Mouse (Mus musculus) lung, postnatal 14 days (tissue): Measurements from ENCODE around the gene Mrtfb.
A peak's percentile ranks its signal among the peaks of the same experiment; 100 is the strongest.
"Not testable (repeated sequence)": the region's sequence is repeated elsewhere in the genome, so short reads cannot be mapped to it uniquely, and the experiment has no call there.

Experiments
- DNase-seq: peaks from one replicate; pipeline ENCODE4 v3.0.0; 2021

Gene Mrtfb

DNA sequence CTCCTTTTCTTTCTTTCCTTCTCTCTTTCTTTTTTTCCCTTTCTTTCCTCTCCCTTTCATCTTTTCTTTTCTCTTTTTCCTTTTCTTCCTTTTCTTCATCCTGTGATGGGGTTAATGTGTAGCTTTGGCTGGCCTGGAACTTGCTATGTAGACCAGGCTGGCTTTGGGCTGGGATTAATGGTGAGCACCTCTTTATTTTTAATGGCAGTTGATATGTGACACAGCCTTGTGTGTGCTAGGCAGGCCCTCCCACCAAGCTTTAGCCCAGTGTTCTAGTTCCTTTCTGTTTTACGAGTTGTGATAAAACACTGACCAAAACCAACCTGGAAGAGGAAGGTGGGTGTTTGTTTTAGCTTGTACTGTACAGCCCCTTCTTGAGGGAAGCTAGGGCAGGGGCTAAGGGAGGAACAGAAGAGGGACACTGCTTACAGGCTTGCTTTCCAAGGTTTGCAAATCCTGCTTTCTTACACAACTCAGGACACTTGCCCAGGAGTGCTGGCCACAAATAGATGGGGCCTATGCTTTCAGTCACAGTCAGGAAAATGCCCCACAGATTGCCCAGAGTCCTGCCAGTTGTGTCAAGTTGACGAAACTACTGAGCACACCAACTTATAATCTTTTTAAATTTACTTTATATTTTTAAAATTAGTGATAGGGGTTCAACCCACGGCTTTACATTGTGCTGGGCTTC is 20.6 kb downstream of the Mrtfb start:
- DNase-seq, result no peak

DNA sequence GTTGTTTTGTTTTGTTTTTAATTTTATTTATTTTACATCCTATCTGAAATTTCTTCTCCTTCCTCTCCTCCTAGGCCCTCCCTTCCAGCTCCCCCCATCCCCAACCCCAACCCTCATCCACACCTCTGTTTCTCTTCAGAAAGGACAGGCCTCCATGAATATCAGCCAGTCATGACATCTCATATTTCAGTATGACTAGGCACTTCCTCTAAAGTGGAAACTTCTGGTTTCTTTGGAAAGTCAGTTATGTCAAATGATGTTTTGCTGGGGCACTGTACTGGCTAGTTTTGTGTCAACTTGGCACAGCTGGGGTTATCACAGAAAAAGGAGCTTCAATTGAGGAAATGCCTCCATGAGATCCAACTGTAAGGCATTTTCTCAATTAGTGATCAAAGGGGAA is 30.1 kb downstream of the Mrtfb start:
- not testable (repeated sequence) for DNase-seq

DNA sequence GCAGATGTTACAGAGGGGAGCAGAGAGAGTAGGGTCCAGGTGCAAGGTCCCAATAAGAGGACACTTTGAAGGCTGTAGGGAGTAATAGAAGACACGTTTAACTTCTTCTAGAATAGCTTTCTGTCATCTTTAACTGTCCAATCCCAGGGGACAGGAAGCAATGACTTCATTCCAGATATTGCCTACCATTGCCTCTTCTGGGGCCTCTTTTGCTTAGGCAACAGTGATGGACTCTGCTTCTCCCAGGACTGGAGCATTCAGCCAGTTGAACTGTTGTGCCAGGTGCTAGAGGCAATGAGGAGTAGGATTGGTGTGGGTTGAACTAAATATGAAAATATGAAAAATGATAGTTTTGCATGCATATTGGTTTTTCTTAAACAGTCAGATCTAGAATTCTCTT is 41.6 kb downstream of the Mrtfb start:
- no peak for DNase-seq

DNA sequence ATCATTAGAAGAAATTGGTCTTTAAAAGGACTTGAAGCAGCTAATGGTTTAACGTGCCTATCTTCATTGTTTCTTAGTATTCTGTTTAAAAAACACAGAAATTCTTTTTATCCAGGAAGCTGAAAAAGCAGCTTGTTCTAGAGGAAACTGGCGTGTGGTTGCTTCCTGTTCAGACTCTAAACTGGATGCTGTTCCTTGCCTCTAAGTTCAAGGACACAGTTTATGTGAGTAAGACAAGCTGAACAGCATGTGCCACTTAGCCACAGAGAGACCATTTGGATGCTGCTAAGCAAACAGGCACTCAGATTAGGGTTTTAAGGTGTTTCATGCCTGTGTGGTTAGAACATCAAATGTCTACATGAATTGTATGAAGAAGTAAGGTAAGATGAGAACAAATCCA is 42.7 kb downstream of the Mrtfb start:
- DNase-seq, result no peak

DNA sequence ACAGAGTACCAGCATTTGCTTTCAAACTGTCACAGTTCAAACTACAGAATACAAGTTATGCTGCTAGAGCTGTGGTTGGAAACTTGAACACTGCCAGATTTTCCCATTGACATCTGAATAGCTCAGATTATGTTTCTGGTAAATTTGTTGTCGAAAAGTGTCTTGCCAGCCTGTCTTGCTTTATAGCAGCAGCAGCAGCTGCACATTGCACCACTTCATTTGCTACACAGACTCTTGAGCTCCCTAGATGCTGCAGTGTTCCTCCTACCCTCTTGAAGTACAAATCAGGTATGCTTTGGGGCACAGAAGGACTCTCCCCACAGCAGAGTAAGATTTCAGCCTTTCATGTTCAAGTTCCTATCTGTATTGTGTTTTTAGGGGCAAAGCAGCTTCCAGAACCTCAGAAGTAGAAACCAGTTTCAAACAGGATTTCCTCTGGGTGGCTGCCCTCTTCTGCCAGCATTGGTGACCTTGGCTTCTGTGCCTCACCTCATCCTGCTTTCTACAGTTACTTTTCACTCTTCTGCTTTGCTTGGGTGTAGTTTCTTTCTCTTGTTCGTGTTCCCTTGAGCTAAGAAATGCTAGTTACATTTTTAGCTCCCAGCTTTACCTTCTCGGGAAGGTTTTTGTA is 49.9 kb downstream of the Mrtfb start:
- DNase-seq, result no peak

DNA sequence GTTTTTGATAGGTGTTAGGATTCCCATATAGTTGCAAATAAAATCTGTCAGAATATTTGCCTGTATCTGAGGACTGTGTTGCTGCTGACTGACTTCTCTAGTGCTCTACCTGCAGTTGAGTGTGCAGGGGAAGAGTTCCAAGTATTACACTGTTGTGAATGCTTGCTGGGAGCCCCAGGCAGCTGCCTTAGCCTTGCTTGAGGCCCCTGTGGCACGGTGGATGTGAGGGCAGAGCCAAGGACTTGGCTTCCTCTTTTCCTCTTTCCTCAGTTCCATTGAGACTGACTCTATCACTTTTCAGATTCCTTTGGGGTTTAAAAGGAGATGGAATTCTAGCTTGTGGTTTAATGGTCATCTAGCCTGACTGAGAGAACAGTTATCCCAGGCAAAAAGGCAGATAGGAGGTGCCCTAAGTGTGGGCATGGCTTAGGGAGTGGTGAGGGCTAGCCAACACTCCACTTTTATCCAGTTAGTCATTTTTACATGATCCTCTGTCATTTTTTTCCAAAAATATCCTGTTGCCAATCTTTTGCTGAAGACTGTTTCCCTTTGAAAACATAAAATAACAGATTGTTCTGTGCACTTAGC is 53.9 kb downstream of the Mrtfb start:
- no peak for DNase-seq

DNA sequence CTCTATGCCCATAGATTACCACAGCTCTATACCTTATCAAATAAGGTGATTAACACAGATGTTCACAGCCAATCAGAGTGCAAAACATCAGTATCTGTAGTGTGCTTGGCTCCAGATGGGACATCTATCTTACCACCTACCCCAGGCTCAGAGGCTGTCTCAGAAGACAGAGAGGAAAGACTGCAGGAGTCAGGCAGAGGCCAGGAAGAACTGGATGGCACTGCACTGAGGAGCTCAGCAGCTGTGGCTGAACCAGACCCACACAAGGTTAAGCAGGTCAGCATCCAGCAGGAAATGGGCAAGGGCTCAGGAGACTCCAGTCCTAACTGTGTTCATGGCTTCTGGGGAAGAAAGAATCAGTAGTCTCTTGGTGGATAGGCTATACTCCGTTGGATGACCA is 55.1 kb downstream of the Mrtfb start:
- no peak for DNase-seq

DNA sequence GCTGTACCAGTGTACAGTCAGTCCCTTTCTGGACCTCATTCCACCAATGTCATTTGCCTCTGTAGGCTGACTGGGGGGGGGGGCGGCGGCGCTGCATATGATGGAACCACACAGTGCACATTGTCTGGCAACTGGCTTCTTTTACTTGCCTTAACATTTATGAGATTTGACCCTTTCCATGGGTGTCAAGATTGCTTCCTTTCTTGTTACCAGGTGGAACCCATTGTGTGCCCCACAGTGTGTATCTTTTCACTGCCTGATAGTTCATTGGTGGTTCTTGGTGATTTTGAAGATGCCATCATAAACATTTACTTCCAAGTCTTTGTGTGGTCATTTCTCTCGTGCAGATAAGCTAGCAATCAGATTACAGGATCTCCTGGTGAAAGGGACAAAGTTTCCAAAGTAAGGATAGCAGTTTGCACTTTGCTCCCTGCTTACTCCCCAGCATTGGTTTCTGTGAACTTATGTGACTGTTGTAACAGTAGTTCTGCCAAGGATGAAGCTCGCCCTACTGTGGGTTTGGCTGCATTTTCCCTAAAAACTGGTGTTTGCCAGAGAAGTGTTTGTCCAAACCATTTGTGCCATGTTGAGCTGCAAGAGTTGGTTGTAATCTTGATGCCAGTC is 56.9 kb downstream of the Mrtfb start:
- DNase-seq, result no peak

DNA sequence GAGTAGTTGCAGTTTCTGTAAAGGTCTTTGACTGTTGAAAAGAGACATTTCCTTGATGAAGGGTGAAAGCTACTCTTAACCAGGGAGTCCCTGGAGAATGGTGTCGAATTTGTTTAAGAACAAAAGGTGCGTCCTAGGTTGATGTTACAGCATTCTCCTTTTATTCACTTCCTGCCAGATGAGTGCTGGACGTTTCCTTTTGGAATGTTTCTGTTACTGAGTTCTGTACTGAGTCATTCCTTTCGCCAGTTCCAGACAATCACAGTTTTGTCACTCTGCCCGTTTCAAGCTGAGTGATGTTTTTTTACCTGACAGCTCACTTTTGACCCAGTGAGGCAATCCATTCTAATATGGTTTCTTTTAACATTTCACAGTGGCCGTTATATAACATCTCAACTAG is 67.5 kb downstream of the Mrtfb start:
- no peak for DNase-seq

DNA sequence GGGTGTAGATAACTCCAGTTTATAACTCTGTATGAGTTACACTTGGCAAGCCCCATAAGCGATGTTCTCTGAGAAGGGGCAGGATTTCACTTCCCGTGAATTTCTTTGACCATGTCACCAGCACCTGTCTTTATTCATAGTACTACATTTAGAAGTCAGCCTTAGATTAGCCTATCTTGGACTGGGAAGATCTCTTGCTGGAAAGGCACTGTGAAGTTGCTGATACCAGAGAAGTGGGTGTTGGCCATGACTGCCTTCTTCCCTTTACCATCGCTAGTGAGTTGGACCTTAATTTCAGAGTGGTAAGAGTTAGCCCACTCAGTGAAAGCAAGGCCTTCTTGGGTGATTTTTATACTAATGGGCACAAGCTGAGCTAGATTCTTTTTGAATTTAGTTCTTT is 70.3 kb downstream of the Mrtfb start:
- no peak for DNase-seq

DNA sequence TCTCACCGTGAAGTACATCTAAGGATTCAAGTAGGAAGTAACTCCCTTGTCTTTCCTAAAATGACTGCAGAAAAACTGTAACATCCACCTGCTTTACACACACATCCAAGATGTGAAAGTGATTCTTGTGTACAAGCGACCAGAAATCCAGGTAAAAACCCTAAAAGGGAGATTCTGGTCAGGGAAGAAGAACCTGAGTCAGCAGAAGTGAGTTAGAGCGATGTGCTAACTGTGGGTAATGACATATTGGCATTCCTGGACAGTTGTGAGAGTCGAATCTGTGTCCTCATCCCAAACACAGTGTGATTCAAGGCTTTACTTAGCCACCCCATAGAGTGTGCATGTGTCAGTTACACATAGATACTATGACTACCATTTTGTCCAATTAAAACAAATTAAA is 72.4 kb downstream of the Mrtfb start:
- no peak for DNase-seq

DNA sequence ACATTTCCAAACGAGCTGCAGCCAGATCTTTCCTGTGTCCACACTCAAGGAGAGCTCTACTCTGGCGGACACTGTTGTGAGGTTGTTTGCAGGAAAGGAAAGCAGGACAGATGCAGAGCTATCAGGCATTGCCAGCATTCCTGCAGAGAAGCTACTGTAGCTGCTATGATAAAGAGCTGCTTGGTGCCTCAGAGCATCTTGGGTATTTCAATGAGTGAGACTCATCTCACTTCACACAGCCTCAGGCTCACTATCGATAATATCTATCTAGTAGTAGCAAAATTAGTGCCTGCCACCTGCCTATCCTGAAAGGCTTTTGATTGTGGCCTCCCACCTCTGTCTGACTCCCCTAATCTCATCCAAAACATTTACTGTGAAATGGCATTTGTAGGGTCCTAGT is 73.4 kb downstream of the Mrtfb start:
- DNase-seq, result no peak

DNA sequence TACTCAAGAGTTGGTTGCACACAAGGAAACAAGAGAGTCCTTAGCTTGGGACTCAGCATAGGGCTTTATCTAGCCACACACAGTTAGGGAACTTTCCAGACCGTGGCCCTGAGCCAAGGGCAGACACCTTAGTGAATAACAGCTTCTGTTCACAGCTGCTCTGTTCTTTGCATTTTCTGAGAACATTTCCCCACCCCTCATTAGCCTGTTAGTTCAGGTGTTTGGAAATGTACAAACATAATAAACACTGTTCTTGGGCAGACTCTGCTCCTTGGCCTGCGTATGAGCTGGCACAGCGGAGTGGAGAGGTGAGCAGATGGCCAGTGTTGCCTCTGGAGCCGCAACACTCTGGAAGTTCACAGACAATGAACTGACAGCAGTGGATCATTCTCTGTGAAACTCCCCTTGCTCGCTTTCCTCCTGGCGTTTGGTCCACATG is 74.0 kb downstream of the Mrtfb start:
- DNase-seq, result peak; percentile 32

DNA sequence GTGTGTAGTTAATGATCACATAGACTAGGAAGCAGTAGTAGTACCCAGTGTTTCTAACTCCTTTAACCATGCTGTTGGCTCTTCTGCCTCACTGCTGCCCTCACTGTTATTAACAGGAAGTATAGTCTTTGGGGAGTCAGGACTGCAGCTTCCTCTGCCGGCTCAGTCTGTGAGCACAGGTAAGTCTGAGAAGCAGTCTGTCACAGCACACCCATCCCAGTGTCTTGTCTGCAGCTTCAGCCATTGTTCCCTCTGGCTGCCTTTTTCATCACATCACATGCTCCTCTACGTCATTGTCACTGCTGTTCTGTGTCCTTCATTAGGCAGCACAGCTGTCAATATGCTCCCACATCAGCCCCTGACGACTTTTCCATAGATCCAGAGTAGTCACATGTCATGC is 75.6 kb downstream of the Mrtfb start:
- no peak for DNase-seq

DNA sequence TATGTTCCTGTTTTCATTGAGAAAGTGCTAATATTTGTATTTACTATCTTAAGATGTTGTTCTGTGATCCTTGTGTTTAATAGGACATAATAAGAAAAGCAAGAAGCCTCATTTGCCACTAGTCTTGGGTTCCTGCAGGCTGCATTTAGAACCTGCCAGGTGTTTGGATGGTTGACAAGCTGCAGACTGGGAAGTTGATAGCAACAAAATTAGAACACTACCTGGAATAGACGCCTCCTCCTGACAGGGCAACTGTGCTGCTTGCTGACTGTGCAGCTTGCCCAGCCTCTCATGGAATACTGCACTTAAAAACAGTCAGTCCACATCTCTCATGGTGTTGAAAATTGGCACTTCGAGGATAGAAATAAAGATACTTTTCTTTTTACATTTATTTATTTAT is 76.3 kb downstream of the Mrtfb start:
- DNase-seq, result no peak

DNA sequence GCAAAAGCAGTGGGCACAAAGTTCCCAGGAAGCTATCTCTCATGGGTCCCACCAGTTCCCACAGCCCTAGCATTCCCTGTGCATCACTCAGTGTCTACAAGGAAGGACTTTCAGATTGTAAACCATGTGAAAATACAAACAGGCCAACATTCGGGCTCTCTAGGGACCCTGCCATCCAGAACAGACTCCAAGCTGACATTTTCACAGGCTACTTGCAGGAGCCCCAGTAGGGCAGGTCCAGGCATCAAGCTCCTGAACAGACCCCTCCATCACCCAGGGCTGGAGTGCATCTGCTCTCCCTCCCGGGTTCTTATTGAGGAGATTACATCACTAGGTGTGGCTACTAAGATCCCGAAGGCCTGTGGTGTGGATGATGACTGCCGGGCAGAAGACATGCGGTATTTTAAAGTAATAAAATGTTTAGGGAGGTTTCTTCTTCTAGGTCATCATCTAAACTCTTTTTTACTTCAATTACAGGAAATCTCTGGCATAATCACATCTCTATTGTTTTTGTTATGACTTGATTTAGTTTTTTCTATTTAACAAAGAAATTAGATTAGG is 77.6 kb downstream of the Mrtfb start:
- DNase-seq, result no peak

DNA sequence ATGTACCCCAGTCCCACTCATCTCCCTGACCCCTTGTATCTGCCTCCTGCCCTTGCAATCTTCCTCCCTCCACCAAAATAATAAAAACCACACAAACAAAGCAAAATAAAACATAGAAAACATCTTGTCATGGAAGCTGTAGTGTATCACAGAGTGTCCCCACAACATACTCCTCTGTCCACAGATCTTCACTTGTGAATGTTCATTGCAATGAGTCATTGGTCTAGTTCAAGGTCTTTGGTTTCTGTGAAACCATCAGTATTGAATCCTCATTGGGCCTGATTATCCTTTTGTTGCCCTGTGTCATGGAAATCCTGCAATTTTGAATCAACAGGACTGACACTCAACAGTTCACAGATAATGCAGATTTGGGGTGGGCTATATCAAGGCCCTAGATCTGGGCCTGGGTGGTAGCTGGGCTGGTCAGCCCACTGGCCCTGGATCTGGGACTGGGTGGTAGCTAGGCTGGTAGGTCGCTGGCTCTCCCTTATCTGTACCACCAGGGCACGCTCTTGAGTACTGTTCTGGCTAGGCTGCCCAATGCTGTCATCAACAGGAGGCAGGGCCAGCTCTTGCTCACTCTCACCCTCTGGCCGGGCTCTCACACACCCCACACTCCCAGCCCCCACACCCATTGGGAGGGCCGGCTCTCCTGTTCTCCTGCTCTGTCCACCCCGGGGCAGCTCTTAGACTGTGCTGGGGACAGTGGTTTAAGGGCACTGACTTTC is 80.4 kb downstream of the Mrtfb start:
- peak; percentile 37 for DNase-seq

DNA sequence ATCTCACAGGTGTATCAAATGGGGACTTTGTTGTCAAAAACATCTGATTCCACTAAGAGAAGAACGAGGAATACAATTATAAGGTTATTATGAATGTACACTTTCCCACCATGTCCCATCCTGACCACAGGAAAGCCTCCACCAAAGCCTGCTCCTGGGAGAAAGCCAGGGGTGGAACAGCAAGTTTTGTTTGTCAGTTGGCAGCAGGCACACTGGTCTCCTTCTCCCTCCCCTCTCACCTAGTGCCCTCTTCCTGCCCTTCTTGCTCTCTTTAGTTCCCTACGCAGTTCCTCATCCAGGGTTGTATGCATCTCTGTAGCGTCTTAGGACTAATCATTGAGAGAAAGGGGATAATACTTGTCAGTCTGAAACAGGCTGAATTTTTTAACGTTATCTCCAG is 81.8 kb downstream of the Mrtfb start:
- DNase-seq, result peak; percentile 62

DNA sequence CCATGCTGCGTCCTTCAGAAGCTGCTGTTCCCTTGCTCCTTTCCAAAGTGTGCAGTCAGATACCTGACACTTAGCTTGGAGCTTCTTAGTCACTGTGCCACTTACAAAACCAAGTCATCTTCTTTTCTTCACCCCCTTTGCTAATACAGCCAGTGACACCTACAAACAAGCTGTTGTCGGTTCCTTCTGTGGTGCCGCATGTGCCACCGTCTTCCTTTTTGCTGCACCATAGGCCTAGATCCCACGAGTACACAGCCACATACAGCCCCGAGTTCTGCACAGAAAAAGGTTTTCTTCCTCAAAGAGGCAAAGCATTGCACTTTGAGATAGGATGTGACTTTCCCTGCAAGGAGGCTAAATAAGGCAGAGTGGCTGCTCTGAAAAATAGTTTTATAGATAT is 83.2 kb downstream of the Mrtfb start:
- no peak for DNase-seq

DNA sequence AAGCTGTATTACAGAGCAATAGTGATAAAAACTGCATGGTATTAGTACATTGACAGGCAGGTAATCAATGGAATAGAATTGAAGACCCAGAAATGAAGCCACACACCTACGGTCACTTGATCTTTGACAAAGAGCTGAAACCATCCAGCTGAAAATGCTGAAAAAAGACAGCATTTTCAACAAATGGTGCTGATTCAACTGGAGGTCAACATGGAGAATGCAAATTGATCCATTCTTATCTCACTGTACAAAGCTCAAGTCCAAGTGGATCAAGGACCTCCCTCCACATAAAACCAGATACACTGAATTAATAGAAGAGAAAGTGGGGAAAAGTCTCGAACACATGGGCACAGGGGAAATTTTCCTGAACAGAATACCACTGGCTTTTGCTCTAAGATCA is 89.5 kb downstream of the Mrtfb start:
- DNase-seq, result not testable (repeated sequence)

DNA sequence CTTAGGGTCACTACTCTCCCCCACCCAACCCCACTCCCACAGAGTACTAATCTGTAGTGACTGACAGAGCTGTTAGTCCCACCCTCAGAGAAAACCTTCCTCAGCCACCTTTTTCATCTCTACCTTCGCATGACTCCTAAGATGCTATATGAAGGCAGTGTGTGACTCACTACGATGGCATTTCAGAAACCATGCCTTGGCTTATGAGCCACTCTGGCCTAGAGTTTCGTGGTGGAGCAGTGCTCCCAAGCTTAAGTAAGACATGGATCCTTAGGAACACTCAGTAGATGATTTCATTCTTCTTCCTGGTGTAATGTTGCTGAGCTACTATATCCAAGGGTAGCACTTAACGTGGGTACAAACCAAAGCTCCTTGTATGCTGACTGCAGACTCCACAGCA is 94.4 kb downstream of the Mrtfb start:
- no peak for DNase-seq

DNA sequence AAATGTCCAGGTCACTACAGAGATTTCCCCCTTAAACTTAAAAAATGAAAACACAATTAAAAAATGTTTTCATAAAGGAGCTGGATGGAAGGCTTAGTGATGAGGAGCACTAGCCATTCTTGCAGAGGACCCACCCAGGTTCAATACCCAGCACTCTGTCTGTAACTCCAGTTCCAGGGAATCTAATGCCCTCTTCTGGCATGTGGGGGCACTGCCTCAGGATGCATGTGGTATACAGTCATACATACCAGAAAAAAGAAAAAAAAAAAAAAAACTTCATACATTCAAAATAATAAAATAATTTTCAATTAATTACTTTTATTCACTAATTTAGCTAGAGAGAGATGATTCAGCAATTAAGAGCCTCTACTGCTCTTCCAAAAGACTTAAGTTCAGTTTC is 95.0 kb downstream of the Mrtfb start:
- DNase-seq, result peak; percentile 38

DNA sequence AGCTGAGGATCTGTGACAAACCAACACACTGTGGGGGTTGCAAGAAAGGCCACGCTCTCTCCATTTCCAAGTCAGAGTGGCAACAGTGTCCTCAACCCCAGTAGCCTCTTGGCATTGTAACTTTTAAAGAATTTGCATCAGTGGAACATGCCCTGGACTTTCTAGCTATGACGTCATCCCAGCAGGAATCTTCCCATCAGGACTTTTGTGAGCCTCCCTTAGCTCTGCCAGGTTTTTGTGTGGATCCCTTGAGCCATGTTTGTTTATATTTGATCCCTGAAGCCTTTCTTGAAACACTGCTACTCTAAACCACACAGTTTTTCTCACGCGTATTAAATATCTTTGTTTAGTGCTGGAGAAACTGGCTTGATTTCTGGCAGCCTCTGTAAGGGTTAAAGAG is 97.6 kb downstream of the Mrtfb start:
- no peak for DNase-seq
